Mouse (Mus musculus) thymus, postnatal 10 days (tissue): ENCODE data around the gene Ing5.
"Not testable (repeated sequence)": the region's sequence is repeated elsewhere in the genome, so short reads cannot be mapped to it uniquely, and the experiment has no call there.

Experiments
- DNase-seq, 2 experiments: peaks; one replicate each; pipeline ENCODE4 v3.0.0; 2021; ENCODE audit warnings: low spot score in 2 of 2

Gene Ing5

GRCm38 (mm10) chr1:93810011-93810410, 6.2 kb downstream of the Ing5 start:
- no peak for DNase-seq

- no peak for DNase-seq
Observed at GRCm38 (mm10) chr1:93811495-93812039, 7.8 kb downstream of the Ing5 start.

GRCm38 (mm10) chr1:93817823-93818532, 14.2 kb downstream of the Ing5 start:
- no peak for DNase-seq

- DNase-seq: no peak
Observed at GRCm38 (mm10) chr1:93818722-93819121, 15.0 kb downstream of the Ing5 start.

- DNase-seq: no peak
Observed at GRCm38 (mm10) chr1:93823796-93824495, 20.2 kb downstream of the Ing5 start.

- no peak for DNase-seq
Observed at GRCm38 (mm10) chr1:93824609-93825008, 20.8 kb downstream of the Ing5 start, which contains the start of gene D2hgdh. Gene D2hgdh (plus strand): TSS chr1:93824909.

- DNase-seq: peak; percentile 91 to 92
Observed at GRCm38 (mm10) chr1:93825105-93825674, 21.4 kb downstream of the Ing5 start.

- peak; percentile 10 to 18 for DNase-seq
Observed at GRCm38 (mm10) chr1:93825771-93826539, 22.2 kb downstream of the Ing5 start.

GRCm38 (mm10) chr1:93826540-93826835, 22.7 kb downstream of the Ing5 start:
- DNase-seq: no peak

GRCm38 (mm10) chr1:93832754-93833360, 29.1 kb downstream of the Ing5 start:
- not testable (repeated sequence) for DNase-seq

- DNase-seq: no peak
Observed at GRCm38 (mm10) chr1:93834671-93835150, 30.9 kb downstream of the Ing5 start.

GRCm38 (mm10) chr1:93835211-93835610, 31.4 kb downstream of the Ing5 start:
- DNase-seq: no peak

- no peak for DNase-seq
Observed at GRCm38 (mm10) chr1:93835876-93836531, 32.2 kb downstream of the Ing5 start.

- DNase-seq: no peak
Observed at GRCm38 (mm10) chr1:93836532-93836913, 32.8 kb downstream of the Ing5 start.

GRCm38 (mm10) chr1:93837335-93837734, 33.6 kb downstream of the Ing5 start:
- no peak for DNase-seq

- not testable (repeated sequence) for DNase-seq
Observed at GRCm38 (mm10) chr1:93838569-93838968, 34.8 kb downstream of the Ing5 start.

GRCm38 (mm10) chr1:93845766-93846366, 42.1 kb downstream of the Ing5 start:
- not testable (repeated sequence) for DNase-seq

GRCm38 (mm10) chr1:93855790-93856189, 52.0 kb downstream of the Ing5 start:
- not testable (repeated sequence) for DNase-seq

GRCm38 (mm10) chr1:93857370-93857769, 53.6 kb downstream of the Ing5 start:
- DNase-seq: no peak

- DNase-seq: no peak
Observed at GRCm38 (mm10) chr1:93857991-93858390, 54.2 kb downstream of the Ing5 start.
